Mouse (Mus musculus) G1E (cell line): Measurements from ENCODE around the gene Fbxl22. TPM values are rescaled to one million over a fixed set of nuclear protein-coding genes. Genes with fewer than 3 reads are reported as not detected.

Experiments
- ATAC-seq: 2 replicates; pipeline ENCODE4 v1.8.0; 2016; ENCODE audit warnings: mild to moderate bottlenecking; ENCODE audit not compliant: insufficient number of reproducible peaks, poor library complexity, low FRiP score, severe bottlenecking; ENCODE audit errors: extremely low read depth
- DNase-seq: peaks from one replicate; pipeline ENCODE4 v3.0.0; 2012; ENCODE audit warnings: low spot score
- H3K27me3 ChIP-seq: 2 replicates; pipeline ENCODE4 v1.6.1; 2012; ENCODE audit warnings: mild to moderate bottlenecking, low read length, inconsistent platforms; ENCODE audit not compliant: insufficient read depth
- H3K36me3 ChIP-seq: replicated peaks from 2 replicates; pipeline ENCODE3; 2012; ENCODE audit warnings: mild to moderate bottlenecking, inconsistent platforms
- H3K4me1 ChIP-seq: 2 replicates; pipeline ENCODE4 v1.6.1; 2012; ENCODE audit warnings: low read depth, low read length, inconsistent platforms, mixed read lengths; ENCODE audit not compliant: insufficient read depth
- H3K4me3 ChIP-seq: 2 replicates; pipeline ENCODE4 v1.5.1; 2012; ENCODE audit warnings: low read depth, mild to moderate bottlenecking, inconsistent platforms, low read length, moderate library complexity, mixed read lengths
- H3K9me3 ChIP-seq: replicated peaks from 2 replicates; pipeline ENCODE4 v1.6.1; 2012; ENCODE audit warnings: inconsistent platforms
- CTCF ChIP-seq: IDR thresholded peaks from 2 replicates; pipeline ENCODE4 v1.5.1; 2012; ENCODE audit warnings: low read depth, low read length, inconsistent platforms, mixed read lengths
- GATA1 ChIP-seq: IDR thresholded peaks from 2 replicates; pipeline ENCODE4 v1.6.1; 2012; ENCODE audit warnings: borderline replicate concordance, low read length, inconsistent platforms, mixed read lengths
- GATA2 ChIP-seq: IDR thresholded peaks from 2 replicates; pipeline ENCODE4 v1.6.1; 2012; ENCODE audit warnings: low read depth, low read length, inconsistent platforms, borderline replicate concordance
- POLR2AphosphoS5 ChIP-seq: IDR thresholded peaks from 2 replicates; pipeline ENCODE4 v1.6.1; 2012; ENCODE audit warnings: low read depth, low read length, inconsistent platforms; ENCODE audit not compliant: insufficient replicate concordance
- TAL1 ChIP-seq: conservative IDR thresholded peaks from 2 replicates; pipeline ENCODE4 v1.6.1; 2012; ENCODE audit warnings: low read depth, low read length, inconsistent platforms, mixed read lengths
- polyA plus RNA-seq: library from polyadenylated mRNA; stranded (reverse); fragments of >175 nt; gene quantifications from 2 replicates; pipeline ENCODE4 v1.2.3, GENCODE M21; 2012
- total RNA-seq, 2 experiments: library from RNA; stranded (forward) in 1 of 2; stranded (reverse) in 1 of 2; fragments of 200-1000 nt in 1 of 2; fragments of >200 nt in 1 of 2; fragmentation: Nextera tagmentation in 1 of 2; gene quantifications; 2 replicates each; pipeline ENCODE4 v1.2.3; 2014 to 2017

Gene Fbxl22
- total and polyA plus RNA-seq, 3 experiments: 0.10 to 0.44 TPM; not detected in 1

- Histone ChIP-seq H3K4me3 (no peak overlapping the region), H3K36me3 (peaks cover 80% of the 10 kb centered on the region), H3K9me3 (no peaks in the 10 kb centered on the region), H3K4me1 (peaks cover 36% of the 10 kb centered on the region), H3K27me3 (no peaks in the 10 kb centered on the region)
- ATAC-seq: no peak
- no peak for TF ChIP-seq POLR2AphosphoS5
- no peak for TF ChIP-seq GATA1
- no peak for TF ChIP-seq CTCF
- no peak for TF ChIP-seq GATA2
- no peak for TF ChIP-seq TAL1
- DNase-seq: no peak
Measured at GRCm38 (mm10) chr9:66515680-66516210, 1.4 kb upstream of the Fbxl22 start.

DNA sequence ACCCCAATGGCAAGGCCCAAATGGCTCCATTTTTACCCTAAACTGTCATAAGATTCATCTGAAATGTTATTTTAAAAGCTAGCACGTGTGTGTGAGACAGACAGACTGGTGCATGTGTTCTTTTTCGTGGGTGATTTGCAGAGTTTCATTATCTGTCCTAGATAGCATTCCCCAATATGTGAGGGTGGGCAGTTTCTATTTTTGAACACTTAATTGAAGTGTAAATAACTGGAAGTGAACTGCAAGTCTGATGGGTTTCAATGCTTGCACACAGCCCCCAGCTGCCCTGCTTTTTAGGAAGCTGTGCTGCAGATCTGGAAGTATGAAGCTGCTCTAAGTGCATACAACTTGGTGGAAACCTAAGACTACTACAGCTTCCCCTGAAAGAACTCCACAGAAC, 722 bp upstream of the Fbxl22 start:
- ATAC-seq: no peak
- TF ChIP-seq POLR2AphosphoS5: no peak
- TF ChIP-seq GATA1: no peak
- no peak for TF ChIP-seq GATA2
- TF ChIP-seq CTCF: no peak
- no peak for TF ChIP-seq TAL1
- H3K4me1 ChIP-seq: peaks cover 42% of the 10 kb centered on the region
- H3K27me3 ChIP-seq: no peaks in the 10 kb centered on the region
- no peak for DNase-seq
- no peaks in the 10 kb centered on the region for H3K9me3 ChIP-seq
- peaks cover 80% of the 10 kb centered on the region for H3K36me3 ChIP-seq
- H3K4me3 ChIP-seq: no peak overlapping the region

- Histone ChIP-seq H3K4me3 (no peak overlapping the region), H3K27me3 (no peaks in the 10 kb centered on the region), H3K9me3 (no peaks in the 10 kb centered on the region), H3K36me3 (peaks cover 80% of the 10 kb centered on the region), H3K4me1 (peaks cover 54% of the 10 kb centered on the region)
- no peak for ATAC-seq
- DNase-seq: no peak
- TF ChIP-seq CTCF: 0 out of 2 replicates have a peak, but pooled peaks have one; percentile 66
- no peak for TF ChIP-seq TAL1
- TF ChIP-seq GATA2: no peak
Measured at GRCm38 (mm10) chr9:66513661-66514255, 635 bp downstream of the Fbxl22 start.

GRCm38 (mm10) chr9:66513150-66513549, 1.2 kb downstream of the Fbxl22 start:
- peaks cover 80% of the 10 kb centered on the region for H3K36me3 ChIP-seq
- no peaks in the 10 kb centered on the region for H3K27me3 ChIP-seq
- no peak overlapping the region for H3K4me3 ChIP-seq
- no peak for TF ChIP-seq POLR2AphosphoS5
- TF ChIP-seq TAL1: no peak
- TF ChIP-seq GATA2: no peak
- TF ChIP-seq CTCF: no peak
- no peak for TF ChIP-seq GATA1
- no peaks in the 10 kb centered on the region for H3K9me3 ChIP-seq
- peak; percentile 25 for DNase-seq
- ATAC-seq: no peak
- peaks cover 55% of the 10 kb centered on the region for H3K4me1 ChIP-seq

- H3K27me3 ChIP-seq: no peaks in the 10 kb centered on the region
- H3K4me1 ChIP-seq: peaks cover 62% of the 10 kb centered on the region
- H3K4me3 ChIP-seq: peak overlapping the region; percentile 78
- no peaks in the 10 kb centered on the region for H3K9me3 ChIP-seq
- peak; percentile 89 for ATAC-seq
- TF ChIP-seq POLR2AphosphoS5 (peak; percentile 88; the same call in 1 of the 2 replicates), CTCF (no peak)
- peaks cover 80% of the 10 kb centered on the region for H3K36me3 ChIP-seq
- peak; percentile 97 for DNase-seq
Measured at GRCm38 (mm10) chr9:66512351-66512671, 2.1 kb downstream of the Fbxl22 start.

DNA sequence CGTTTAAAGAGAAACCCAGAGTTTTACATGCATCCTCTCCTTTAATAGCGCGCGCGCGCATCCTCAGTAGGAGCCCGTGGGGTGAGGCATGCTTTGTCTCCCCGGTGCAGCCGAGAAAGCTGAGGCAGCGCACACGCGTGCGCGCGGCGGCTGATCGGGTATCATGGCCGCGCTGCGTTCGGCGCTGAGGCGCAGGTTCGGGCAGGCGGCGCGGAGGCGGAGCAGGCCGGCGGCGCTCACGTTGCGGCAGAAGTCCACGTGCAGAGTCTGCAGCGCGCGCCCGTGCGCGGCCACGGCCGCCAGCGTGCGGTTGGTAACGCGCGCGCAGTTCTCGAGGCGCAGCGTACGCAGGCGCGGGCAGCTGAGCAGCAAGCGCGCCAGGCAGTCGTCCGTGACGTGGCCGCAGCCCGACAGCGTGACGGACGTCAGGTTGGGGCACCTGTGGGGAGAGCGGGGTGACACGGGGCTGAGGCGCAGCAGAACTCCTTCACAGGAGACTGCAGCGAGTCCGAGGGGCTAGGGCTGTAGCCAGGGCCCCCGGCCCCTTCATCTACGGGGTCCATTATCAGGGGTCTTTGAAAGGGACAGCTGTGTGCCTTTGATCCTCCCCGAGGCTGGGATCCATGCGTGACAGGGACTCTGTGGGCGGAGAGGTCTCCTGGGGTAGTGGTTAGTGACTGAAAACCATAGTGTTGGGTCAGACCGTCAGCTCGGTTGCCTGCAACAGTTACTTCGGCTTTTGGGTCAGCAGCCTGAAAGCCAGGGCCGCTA, 2.6 kb downstream of the Fbxl22 start:
- peak; percentile 85 for DNase-seq
- Histone ChIP-seq H3K36me3 (peaks cover 80% of the 10 kb centered on the region), H3K27me3 (no peaks in the 10 kb centered on the region), H3K4me3 (peak overlapping the region; percentile 78), H3K9me3 (no peaks in the 10 kb centered on the region), H3K4me1 (peaks cover 66% of the 10 kb centered on the region)
- TF ChIP-seq TAL1 (no peak), CTCF (no peak), GATA2 (no peak), POLR2AphosphoS5 (no peak), GATA1 (no peak)
- peak; percentile 35 for ATAC-seq
